Mouse (Mus musculus) neural tube, embryonic 12.5 days (tissue): ENCODE measurements around the gene Zfp541. TPM values are rescaled to one million over a fixed set of nuclear protein-coding genes. Genes with fewer than 3 reads are reported as not detected.

Source experiments
- ATAC-seq: fragments of 200-750 bp; cut with Nextera tagmentation; 2 replicates; pipeline ENCODE4 v1.8.0; 2017; ENCODE audit warnings: low read depth, mild to moderate bottlenecking, moderate TSS enrichment, moderate library complexity; ENCODE audit not compliant: low FRiP score
- H3K27ac ChIP-seq: fragments of 300-500 bp; sonication (generic); 2 replicates; pipeline ENCODE4 v1.5.1; 2016
- H3K27me3 ChIP-seq: fragments of 300-500 bp; sonication (generic); replicated peaks from 2 replicates; pipeline ENCODE4 v1.6.1; 2016; ENCODE audit warnings: mild to moderate bottlenecking
- H3K36me3 ChIP-seq: fragments of 300-500 bp; sonication (generic); 2 replicates; pipeline ENCODE4 v1.6.1; 2016; ENCODE audit warnings: mild to moderate bottlenecking
- H3K4me1 ChIP-seq: fragments of 300-500 bp; sonication (generic); 2 replicates; pipeline ENCODE4 v1.6.1; 2016
- H3K4me2 ChIP-seq: fragments of 300-500 bp; sonication (generic); replicated peaks from 2 replicates; pipeline ENCODE4 v1.6.1; 2016; ENCODE audit warnings: mild to moderate bottlenecking
- H3K4me3 ChIP-seq: fragments of 300-500 bp; sonication (generic); 2 replicates; pipeline ENCODE4 v1.5.1; 2016
- H3K9ac ChIP-seq: fragments of 300-500 bp; sonication (generic); 2 replicates; pipeline ENCODE4 v1.6.1; 2016; ENCODE audit warnings: mild to moderate bottlenecking
- H3K9me3 ChIP-seq: fragments of 300-500 bp; sonication (generic); 2 replicates; pipeline ENCODE4 v1.6.1; 2016; ENCODE audit warnings: mild to moderate bottlenecking
- WGBS: fragments of 180-500 bp; shearing (Covaris S2); methylation state at CpG from one replicate; pipeline ENCODE4 v1.1.7; 2016; 5-methylcytosine and 5-hydroxymethylcytosine counted together
- polyA plus RNA-seq: library from polyadenylated mRNA; unstranded; fragments of >200 nt; fragmentation: Nextera tagmentation; extraction: Ambion mirVana; gene quantifications from 2 replicates; pipeline ENCODE4 v1.2.1, GENCODE M21; 2016

The Zfp541 gene
- polyA plus RNA-seq, 1 experiment from 2014 or later = 0.05 TPM

DNA sequence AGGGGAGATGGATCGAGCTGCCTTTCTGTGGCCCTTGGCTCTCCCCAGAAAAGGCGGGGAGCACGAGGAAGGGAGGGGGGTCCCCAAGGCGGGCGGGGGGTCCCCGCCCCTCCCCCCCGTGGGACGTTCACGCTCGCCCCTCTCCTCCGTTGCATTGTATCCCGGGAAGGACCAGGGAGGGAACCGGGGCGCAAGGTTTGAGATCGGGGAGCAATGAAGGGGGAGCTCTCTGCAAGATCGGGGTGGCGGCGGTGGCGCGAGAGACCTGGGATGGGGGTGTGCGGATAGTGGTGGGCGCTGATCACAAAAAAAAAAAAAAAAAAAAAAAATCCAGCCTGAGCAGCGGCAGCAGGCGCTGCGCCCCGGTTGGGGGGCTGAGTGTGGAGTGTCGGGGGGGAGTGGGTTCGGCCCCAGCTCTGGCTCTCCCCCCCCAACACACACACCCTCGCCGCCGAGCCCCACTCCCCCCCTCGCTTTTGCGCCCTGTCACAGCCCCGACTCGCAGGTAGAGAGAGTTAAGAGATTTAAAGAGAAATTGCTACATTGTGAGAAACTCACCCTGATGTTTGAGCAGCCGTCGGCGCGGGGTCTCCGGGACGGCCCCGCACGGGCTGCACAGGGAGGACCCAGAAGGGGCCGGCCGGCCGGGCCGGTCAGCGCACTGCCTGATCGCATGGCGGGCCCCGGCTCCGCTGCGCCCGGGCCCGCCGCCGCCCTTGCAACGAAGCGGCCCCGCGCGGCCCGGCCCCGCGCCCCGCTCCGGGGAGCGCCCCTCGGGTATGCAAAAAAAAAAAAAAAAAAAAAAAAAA, 14.1 kb upstream of the Zfp541 start, which contains the start of gene Bicra:
Gene Bicra, minus strand, starts transcription at position 584 of the 809 bp plus-strand sequence.
- H3K36me3 ChIP-seq = 0 out of 2 replicates have a peak, but pooled peaks cover 3% of the 10 kb centered on the region
- ATAC-seq = peak; percentile 71
- peak within 1 kb of the TSS; percentile 83 for H3K4me2 ChIP-seq
- WGBS = under 1% methylated on average over 68 of the region's 69 CpGs
- no peaks in the 10 kb centered on the region for H3K9me3 ChIP-seq
- H3K9ac ChIP-seq = peak within 1 kb of the TSS; percentile 99
- peak within 1 kb of the TSS; percentile 91 for H3K4me3 ChIP-seq
- H3K4me1 ChIP-seq = peaks cover 51% of the 10 kb centered on the region
- H3K27me3 ChIP-seq = no peaks in the 10 kb centered on the region
- H3K27ac ChIP-seq = peak within 1 kb of the TSS; percentile 93

DNA sequence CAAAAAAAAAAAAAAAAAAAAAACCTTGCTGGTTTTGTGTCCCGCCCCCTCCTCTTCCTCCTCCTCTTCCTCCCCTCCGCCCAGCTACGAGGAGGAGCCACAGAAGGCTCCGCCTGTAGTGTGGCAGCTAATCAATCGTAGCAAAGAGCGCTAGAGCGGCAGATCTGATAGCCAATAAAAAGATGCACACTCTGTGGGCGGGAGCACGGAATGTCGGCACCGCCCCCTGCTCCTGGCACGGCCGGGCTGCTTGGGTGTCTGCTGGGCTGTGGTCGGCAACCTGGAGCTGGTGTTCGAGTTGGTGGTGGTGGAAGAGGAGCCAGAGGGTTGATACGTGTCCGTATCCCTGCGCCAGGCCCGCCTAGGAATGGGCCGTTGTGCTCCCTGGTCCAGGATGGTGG, 13.4 kb upstream of the Zfp541 start:
- H3K36me3 ChIP-seq = no peaks in the 10 kb centered on the region
- peak overlapping the region; percentile 79 for H3K4me2 ChIP-seq
- peak overlapping the region; percentile 74 for H3K9ac ChIP-seq
- 0 out of 2 replicates have a peak overlapping the region, but pooled peaks have one; percentile 11 for H3K27ac ChIP-seq
- WGBS = 2% methylated on average over 20 of the region's 20 CpGs
- no peaks in the 10 kb centered on the region for H3K9me3 ChIP-seq
- H3K27me3 ChIP-seq = no peaks in the 10 kb centered on the region
- peaks cover 47% of the 10 kb centered on the region for H3K4me1 ChIP-seq
- peak; percentile 84 for ATAC-seq
- peak overlapping the region; percentile 91 for H3K4me3 ChIP-seq

DNA sequence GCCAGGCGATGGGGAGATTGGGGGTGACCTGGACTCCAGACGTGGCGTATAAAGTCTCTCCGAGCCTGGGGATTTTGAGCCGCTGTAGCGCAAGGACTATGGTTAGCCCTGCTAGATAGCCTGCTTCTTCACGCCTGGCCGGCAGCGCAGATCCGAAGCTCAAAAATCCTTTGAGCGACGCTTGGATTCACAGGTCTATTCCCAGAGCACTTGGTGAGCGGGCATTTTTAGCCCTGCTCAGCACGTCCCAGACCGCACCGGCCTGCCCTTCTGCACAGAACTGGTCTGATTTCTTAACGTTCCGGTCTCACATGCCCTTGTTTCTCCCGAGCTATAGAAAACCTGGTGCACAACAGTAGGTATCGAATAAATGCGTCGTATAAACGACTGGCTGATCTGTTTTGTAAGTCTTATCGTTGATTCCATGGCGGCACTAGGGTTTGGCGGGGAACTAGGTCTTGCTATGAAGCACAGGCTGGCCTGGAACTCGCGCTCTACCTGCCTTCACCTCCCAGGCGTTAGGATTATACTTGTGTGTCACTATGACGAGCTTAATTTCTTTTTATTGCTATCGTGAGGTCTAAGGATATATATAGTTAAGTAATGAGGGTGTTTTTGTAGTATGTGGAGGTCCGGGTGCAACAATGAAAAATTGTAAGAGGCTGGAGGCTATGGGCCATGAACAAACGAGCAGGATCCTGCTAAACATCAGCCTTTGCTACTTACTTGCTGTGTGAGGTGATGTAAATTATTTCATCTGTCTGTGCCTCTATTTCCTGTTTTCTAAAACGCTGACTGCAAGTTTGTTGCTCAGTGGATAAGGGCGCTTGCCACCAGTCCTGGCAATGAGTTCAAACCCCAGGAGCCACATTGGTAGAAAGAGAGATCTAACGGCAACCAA, 12.7 kb upstream of the Zfp541 start:
- no peak for ATAC-seq
- WGBS = 8% methylated on average over 36 of the region's 36 CpGs
- no peaks in the 10 kb centered on the region for H3K9me3 ChIP-seq
- 0 out of 2 replicates have a peak overlapping the region, but pooled peaks have one; percentile 11 for H3K27ac ChIP-seq
- no peaks in the 10 kb centered on the region for H3K27me3 ChIP-seq
- H3K4me1 ChIP-seq = peaks cover 40% of the 10 kb centered on the region
- peak overlapping the region; percentile 79 for H3K4me2 ChIP-seq
- peak overlapping the region; percentile 74 for H3K9ac ChIP-seq
- H3K36me3 ChIP-seq = no peaks in the 10 kb centered on the region
- H3K4me3 ChIP-seq = peak overlapping the region; percentile 91

DNA sequence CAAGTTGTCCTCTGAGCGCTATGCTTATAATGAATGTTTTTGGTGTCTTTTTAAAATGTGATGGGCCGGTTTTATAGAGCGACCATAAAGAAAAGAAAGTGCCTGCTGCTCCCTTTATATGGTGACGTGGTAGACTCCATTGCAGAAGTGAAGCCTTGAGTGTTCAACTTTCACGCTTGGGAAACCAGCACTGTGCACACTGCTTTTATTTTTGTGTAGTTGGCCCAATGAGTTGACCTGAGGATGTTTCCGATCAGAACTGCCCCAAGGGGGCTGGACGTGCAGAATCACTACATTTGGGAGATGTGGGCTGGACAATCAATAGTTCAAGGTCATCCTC, 12.1 kb upstream of the Zfp541 start:
- Histone ChIP-seq H3K36me3 (no peaks in the 10 kb centered on the region), H3K27me3 (no peaks in the 10 kb centered on the region), H3K9ac (peak overlapping the region; percentile 74), H3K27ac (no peak overlapping the region), H3K9me3 (no peaks in the 10 kb centered on the region), H3K4me2 (peak overlapping the region; percentile 79), H3K4me3 (peak overlapping the region; percentile 91), H3K4me1 (peaks cover 33% of the 10 kb centered on the region)
- no peak for ATAC-seq
- WGBS = 79% methylated on average over 7 of the region's 7 CpGs

DNA sequence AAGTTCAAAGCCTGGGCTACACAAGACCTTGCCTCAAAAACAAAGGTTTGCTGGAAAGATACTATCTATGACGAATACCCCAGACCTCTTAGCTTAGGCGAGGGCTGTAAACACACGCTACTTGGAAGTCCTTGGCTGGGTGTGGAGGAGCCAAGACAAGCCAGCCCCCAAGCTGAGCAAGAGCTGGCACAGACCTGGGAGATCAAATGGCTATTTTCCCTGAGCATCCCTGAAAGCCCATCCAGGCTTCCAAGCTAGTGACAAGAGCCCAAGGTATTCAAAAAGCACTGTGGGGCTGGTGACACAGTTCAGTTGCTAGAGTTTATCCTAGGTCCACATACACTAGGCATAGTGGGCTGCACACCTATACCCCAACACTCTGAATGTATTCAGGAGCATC, 11.0 kb upstream of the Zfp541 start:
- Histone ChIP-seq H3K27ac (no peak overlapping the region), H3K4me3 (no peak overlapping the region), H3K4me2 (0 out of 2 replicates have a peak overlapping the region, but pooled peaks have one; percentile 79), H3K4me1 (peaks cover 23% of the 10 kb centered on the region), H3K27me3 (no peaks in the 10 kb centered on the region), H3K9me3 (no peaks in the 10 kb centered on the region), H3K36me3 (no peaks in the 10 kb centered on the region), H3K9ac (no peak overlapping the region)
- ATAC-seq = no peak
- 89% methylated on average over 3 of the region's 3 CpGs for WGBS

DNA sequence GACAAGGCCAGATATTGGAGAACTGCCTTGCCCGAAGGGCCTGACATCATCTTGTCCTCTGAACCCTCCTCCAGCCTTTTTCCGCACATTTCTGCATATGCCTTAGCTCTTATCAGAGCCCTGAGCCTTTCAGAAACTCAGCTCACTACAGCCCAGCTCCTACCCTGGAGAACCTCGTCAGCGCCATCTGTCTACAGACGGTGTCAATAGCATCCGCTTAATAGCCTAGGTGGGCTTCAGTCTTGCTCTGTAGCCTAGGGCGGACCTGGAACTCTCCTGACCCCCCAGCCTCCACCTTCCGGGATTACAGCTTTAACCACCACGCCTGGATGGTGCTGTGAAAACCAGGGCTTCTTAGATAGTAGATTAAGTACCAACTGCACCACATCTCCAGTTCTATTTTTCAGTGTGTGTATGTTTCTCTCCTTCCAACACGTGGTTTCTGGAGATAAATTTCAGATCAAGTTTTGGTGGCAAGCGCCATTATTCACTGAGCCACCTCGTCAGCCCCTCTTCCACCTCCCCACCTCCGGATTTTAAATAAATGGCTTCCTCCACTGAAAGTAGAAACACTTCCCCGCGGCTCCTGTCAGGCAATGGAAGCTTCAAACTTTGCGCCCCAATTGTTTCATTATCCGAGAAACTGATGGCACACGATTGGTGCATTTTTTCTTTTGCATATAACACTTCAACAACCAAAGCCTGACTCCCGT, 9.6 kb upstream of the Zfp541 start:
- 7% methylated on average over 19 of the region's 19 CpGs for WGBS

DNA sequence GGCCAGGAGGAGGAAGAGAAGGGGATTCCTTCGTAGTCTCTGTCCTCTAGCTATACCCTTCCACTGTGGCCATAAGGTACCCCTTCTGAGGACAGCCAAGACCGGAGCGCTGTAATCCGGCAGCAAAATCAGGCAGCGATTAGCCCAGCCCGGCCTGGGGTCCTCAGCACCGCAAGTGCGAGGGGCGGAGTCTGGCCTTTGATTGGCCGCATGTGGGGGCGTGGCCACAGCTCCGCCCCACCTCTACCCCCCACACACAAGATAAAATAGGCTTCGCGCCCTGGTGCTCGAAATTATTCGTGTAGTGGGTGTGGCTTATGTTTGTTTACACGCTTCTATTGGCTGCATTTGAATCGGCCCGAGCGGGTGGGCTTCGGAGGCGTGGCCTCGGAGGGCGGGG, 8.9 kb upstream of the Zfp541 start:
- peak overlapping the region; percentile 53 for H3K9ac ChIP-seq
- WGBS = under 1% methylated on average over 24 of the region's 24 CpGs
- H3K4me1 ChIP-seq = peaks cover 18% of the 10 kb centered on the region
- H3K4me3 ChIP-seq = peak overlapping the region; percentile 44
- H3K4me2 ChIP-seq = peak overlapping the region; percentile 66
- H3K9me3 ChIP-seq = no peaks in the 10 kb centered on the region
- ATAC-seq = peak; percentile 80
- no peaks in the 10 kb centered on the region for H3K27me3 ChIP-seq
- peak overlapping the region; percentile 47; the same call in 1 of the 2 replicates for H3K27ac ChIP-seq
- no peaks in the 10 kb centered on the region for H3K36me3 ChIP-seq

More for the DNA sequence above, 9.6 kb upstream of the Zfp541 start:
- Histone ChIP-seq H3K9ac (peak overlapping the region; percentile 53), H3K27ac (peak overlapping the region; percentile 47; the same call in 1 of the 2 replicates), H3K9me3 (no peaks in the 10 kb centered on the region), H3K4me2 (peak overlapping the region; percentile 66), H3K27me3 (no peaks in the 10 kb centered on the region), H3K4me1 (peaks cover 18% of the 10 kb centered on the region), H3K4me3 (peak overlapping the region; percentile 44), H3K36me3 (no peaks in the 10 kb centered on the region)
- ATAC-seq = no peak; the same call in 1 of the 2 replicates

DNA sequence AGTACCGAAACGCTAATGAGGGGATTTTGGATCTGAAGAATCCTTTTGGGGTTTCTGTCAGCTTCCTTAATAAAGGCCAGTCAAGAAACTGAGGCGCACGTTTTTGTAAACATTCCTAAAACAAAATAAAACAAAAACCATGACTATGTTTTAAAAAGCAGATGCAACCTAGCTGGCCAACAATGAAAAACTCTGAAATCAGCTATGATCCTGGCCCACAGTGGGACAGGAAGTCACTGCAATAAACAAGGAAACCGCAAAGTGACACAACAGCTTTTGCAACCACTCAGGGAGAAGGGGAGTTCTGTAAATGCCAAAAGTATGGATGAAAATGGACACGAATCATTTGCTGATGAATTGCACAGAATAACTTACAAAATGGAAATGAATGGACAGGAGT, 8.5 kb upstream of the Zfp541 start:
- Histone ChIP-seq H3K4me3 (no peak overlapping the region), H3K36me3 (no peaks in the 10 kb centered on the region), H3K4me2 (peak overlapping the region; percentile 66), H3K9ac (no peak overlapping the region), H3K27me3 (no peaks in the 10 kb centered on the region), H3K9me3 (no peaks in the 10 kb centered on the region), H3K4me1 (peaks cover 18% of the 10 kb centered on the region), H3K27ac (no peak overlapping the region)
- 18% methylated on average over 6 of the region's 6 CpGs for WGBS
- ATAC-seq = no peak

DNA sequence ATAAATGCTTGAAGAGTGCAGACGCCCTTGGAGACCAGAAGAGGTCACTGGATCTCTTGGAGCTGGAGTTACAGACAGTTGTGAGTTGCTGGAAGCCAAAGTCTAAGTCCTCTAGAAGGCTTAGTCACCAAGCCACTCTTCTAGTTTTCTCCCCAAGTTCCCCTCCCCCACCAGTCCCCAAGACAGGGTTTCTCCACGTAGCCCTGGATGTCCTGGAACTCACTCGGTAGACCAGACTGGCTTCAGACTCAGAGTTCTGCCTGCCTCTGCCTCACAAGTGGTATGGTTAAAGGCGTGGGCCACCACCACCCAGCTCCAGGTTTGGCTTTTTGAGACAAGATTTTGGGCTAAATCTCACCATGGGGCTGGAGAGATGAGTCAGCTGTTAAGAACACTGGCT, 6.6 kb upstream of the Zfp541 start:
- Histone ChIP-seq H3K4me1 (peaks cover 8% of the 10 kb centered on the region), H3K36me3 (no peaks in the 10 kb centered on the region), H3K4me2 (no peak overlapping the region), H3K27me3 (no peaks in the 10 kb centered on the region), H3K27ac (no peak overlapping the region), H3K9me3 (no peaks in the 10 kb centered on the region), H3K9ac (no peak overlapping the region), H3K4me3 (no peak overlapping the region)
- WGBS = 55% methylated on average over 4 of the region's 4 CpGs
- ATAC-seq = no peak

DNA sequence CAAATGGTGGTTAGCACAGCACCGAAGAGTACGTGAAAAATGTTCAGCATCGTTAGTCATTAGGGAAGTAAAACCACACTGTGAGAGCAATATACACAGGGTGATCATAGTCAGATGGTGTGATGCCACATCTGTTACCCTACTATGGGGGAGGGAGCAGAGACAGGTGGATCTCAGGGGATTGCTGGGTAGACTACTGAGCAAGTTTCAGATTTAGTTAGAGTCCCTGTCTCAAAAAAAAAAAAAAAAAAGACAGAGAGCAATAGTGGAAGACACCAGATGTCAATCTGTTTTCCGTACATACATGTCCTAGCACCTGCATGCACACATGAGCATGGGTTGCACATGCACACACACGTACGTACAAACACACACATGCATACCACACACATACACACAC, 5.9 kb upstream of the Zfp541 start:
- no peaks in the 10 kb centered on the region for H3K9me3 ChIP-seq
- peaks cover 7% of the 10 kb centered on the region for H3K4me1 ChIP-seq
- 0 out of 2 replicates have a peak, but pooled peaks cover 5% of the 10 kb centered on the region for H3K27me3 ChIP-seq
- H3K4me3 ChIP-seq = no peak overlapping the region
- H3K9ac ChIP-seq = no peak overlapping the region
- WGBS = 82% methylated on average over 6 of the region's 6 CpGs
- H3K36me3 ChIP-seq = no peaks in the 10 kb centered on the region
- no peak overlapping the region for H3K27ac ChIP-seq
- no peak overlapping the region for H3K4me2 ChIP-seq
- ATAC-seq = no peak

DNA sequence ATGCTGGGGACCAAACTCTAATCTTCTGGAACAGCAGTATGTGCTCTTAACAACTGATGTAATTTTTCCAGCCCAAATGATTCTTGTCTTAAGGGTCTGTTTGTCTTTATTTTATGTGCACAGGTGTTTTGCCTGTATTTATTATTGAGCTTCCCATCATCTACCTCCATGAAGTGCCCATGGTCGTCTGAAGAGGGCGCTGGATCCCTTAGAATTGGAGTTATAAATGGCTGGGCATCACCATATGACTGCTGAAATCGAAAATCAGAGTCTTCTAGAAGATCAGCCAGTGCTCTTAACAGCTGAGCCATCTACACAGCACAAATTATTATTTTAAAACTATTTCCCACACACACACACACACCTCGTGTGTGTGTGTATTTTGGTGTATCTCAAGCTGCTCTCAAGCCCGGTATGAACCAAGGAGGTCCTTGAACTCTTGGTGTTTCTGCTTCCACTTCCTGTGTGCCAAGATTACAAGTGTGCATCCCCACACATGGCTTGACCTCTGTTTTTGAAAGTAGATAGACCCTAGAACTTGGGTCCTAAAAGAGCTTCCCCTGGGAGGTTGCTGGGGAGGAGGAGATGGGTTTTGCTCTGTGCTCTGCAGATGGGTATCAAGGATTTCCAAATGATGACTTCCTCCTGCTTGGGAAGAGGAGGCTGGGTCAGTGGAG, 5.0 kb upstream of the Zfp541 start:
- Histone ChIP-seq H3K9ac (no peak overlapping the region), H3K27ac (no peak overlapping the region), H3K4me3 (no peak overlapping the region), H3K4me1 (peaks cover 7% of the 10 kb centered on the region), H3K27me3 (peaks cover 15% of the 10 kb centered on the region), H3K4me2 (no peak overlapping the region), H3K36me3 (no peaks in the 10 kb centered on the region), H3K9me3 (0 out of 2 replicates have a peak, but pooled peaks cover 7% of the 10 kb centered on the region)
- 35% methylated on average over 5 of the region's 5 CpGs for WGBS
- ATAC-seq = no peak
